Mouse (Mus musculus) neural tube, embryonic 14.5 days (tissue): ENCODE results near the gene Plscr2. TPM values are rescaled to one million over a fixed set of nuclear protein-coding genes. Genes with fewer than 3 reads are reported as not detected.

Experiments
- ATAC-seq: fragments of 200-750 bp; cut with Nextera tagmentation; 2 replicates; pipeline ENCODE4 v1.8.0; 2017; ENCODE audit warnings: low read depth, mild to moderate bottlenecking, moderate TSS enrichment, moderate library complexity
- H3K27ac ChIP-seq: fragments of 300-500 bp; sonication (generic); 2 replicates; pipeline ENCODE4 v1.5.1; 2014; ENCODE audit warnings: low read depth, mild to moderate bottlenecking, control low read depth, low read length, moderate library complexity, mixed read lengths
- H3K27me3 ChIP-seq: fragments of 300-500 bp; sonication (generic); 2 replicates; pipeline ENCODE4 v1.6.1; 2014; ENCODE audit warnings: low read length; ENCODE audit not compliant: control insufficient read depth, insufficient read depth
- H3K36me3 ChIP-seq: fragments of 300-500 bp; sonication (generic); 2 replicates; pipeline ENCODE4 v1.6.1; 2014; ENCODE audit warnings: low read length, mixed read lengths; ENCODE audit not compliant: control insufficient read depth, insufficient read depth
- H3K4me1 ChIP-seq: fragments of 300-500 bp; sonication (generic); 2 replicates; pipeline ENCODE4 v1.6.1; 2014; ENCODE audit warnings: low read length; ENCODE audit not compliant: control insufficient read depth, insufficient read depth
- H3K4me2 ChIP-seq: fragments of 300-500 bp; sonication (generic); 2 replicates; pipeline ENCODE4 v1.6.1; 2014; ENCODE audit warnings: mild to moderate bottlenecking, low read depth, low read length, control low read depth
- H3K4me3 ChIP-seq: fragments of 300-500 bp; sonication (generic); 2 replicates; pipeline ENCODE4 v1.5.1; 2014; ENCODE audit warnings: low read depth, low read length, control low read depth, mixed read lengths
- H3K9ac ChIP-seq: fragments of 300-500 bp; sonication (generic); replicated peaks from 2 replicates; pipeline ENCODE4 v1.6.1; 2014; ENCODE audit warnings: low read depth, mild to moderate bottlenecking, control low read depth, low read length, mixed read lengths
- H3K9me3 ChIP-seq: fragments of 300-500 bp; sonication (generic); 2 replicates; pipeline ENCODE4 v1.6.1; 2016; ENCODE audit warnings: low read length; ENCODE audit not compliant: control insufficient read depth
- WGBS: fragments of 180-500 bp; shearing (Covaris S2); extraction: QIAGEN DNeasy Blood & Tissue Kit; methylation state at CpG from one replicate; pipeline ENCODE4 v1.1.7; 2014; 5-methylcytosine and 5-hydroxymethylcytosine counted together
- microRNA-seq: library from miRNA; unstranded; fragments of <30 nt; microRNA quantifications from one replicate; pipeline ENCODE4, GENCODE M21; 2016
- polyA plus RNA-seq: library from polyadenylated mRNA; unstranded; fragments of >200 nt; fragmentation: Nextera tagmentation; extraction: Ambion mirVana; gene quantifications from 2 replicates; pipeline ENCODE4 v1.2.1, GENCODE M21; 2014

Plscr2 gene
- polyA plus RNA-seq, 1 experiment from 2014 or later: not detected

DNA sequence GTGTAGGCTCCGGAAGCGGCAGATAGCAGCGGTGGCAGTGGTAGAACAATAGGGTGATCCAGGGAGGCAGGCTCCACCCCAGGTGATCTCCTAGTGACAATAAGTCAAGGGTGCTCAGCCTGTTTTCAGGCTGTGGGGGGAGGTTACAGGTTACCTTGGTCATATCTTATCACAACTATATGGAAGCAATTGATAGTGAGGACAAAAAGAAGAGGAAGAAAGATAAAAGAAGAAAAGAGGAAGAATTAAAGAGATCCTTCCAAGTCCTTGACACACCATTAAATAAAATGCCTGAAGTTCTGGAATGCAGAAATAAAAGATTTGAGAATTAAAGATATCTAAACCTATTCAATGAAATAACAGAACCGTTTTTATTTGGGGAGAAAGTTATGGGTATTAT is 51.4 kb downstream of the Plscr2 start:
- Histone ChIP-seq H3K4me1 (no peaks in the 10 kb centered on the region), H3K36me3 (no peaks in the 10 kb centered on the region), H3K27ac (no peak overlapping the region), H3K9ac (no peak overlapping the region), H3K4me2 (no peak overlapping the region), H3K4me3 (no peak overlapping the region), H3K27me3 (no peaks in the 10 kb centered on the region), H3K9me3 (no peaks in the 10 kb centered on the region)
- WGBS: 83% methylated on average over 4 of the region's 4 CpGs
- no peak for ATAC-seq

DNA sequence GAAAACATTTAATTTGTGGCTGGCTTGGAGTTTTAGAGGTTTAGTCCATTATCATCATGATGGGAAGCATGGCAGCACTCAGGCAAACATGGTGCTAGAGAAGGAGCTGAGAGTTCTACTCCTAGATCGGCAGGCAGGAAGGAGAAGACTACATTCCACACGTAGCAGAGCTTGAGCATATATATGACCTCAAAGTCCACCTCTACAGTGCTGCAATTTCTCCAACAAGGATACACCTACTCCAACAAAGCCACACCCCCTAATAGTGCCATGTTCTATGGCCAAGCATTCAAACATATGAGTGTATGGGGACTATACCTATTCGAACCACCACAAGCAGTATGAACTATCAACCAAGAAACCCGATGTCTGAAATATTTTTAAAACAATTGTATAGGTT is 56.0 kb downstream of the Plscr2 start:
- Histone ChIP-seq H3K4me2 (no peak overlapping the region), H3K27ac (no peak overlapping the region), H3K9ac (no peak overlapping the region), H3K4me3 (no peak overlapping the region), H3K36me3 (no peaks in the 10 kb centered on the region), H3K27me3 (no peaks in the 10 kb centered on the region), H3K9me3 (no peaks in the 10 kb centered on the region), H3K4me1 (no peaks in the 10 kb centered on the region)
- WGBS: 90% methylated on average over 4 of the region's 4 CpGs
- ATAC-seq: no peak

DNA sequence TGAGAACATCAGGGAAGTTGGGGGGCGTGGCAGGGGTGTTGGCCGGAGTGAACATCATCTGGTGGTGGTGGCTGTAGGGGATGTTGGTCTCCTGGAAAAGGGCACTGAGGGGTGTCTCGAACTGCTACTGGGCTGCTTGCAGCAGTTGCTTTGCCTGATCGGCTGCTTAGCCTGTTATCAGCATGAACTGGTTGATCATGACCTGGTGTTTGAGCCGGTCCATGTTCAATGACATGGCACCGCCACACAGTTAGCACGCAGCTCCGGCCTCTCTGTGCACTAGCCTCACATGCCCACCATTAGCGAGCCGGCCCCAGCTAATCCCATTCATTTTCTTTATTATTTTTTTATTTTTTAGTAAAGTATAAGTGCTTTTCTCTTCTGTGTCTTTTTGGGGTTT is 59.4 kb downstream of the Plscr2 start:
- no peak for ATAC-seq
- Histone ChIP-seq H3K9me3 (no peaks in the 10 kb centered on the region), H3K4me1 (no peaks in the 10 kb centered on the region), H3K27ac (no peak overlapping the region), H3K4me2 (no peak overlapping the region), H3K36me3 (no peaks in the 10 kb centered on the region), H3K4me3 (no peak overlapping the region), H3K27me3 (no peaks in the 10 kb centered on the region), H3K9ac (no peak overlapping the region)
- 94% methylated on average over 10 of the region's 10 CpGs for WGBS

DNA sequence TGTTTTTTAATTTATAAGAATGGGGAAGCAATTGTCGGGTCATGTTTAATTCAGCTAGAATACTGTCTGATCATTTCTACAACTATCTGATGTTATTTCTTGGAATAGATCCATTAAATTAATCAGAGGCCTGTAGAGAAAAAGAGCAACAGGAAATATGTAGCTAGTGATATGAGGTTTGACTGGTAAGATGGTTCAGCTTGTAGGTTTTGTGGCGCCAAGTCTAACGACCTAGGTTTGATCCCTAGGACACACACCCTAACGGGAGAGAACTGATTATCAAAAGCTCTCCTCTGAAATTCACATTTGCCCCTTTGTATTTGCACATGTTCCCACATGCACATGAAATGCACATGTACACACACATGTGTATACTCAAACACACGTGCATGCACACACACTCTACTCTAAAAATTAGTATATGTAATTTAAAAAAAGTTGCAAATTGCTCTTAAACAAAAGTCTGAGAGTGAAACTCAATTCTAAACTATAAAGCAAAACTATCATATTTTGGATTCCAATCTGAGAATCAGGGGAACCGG is 59.9 kb downstream of the Plscr2 start:
- Histone ChIP-seq H3K27ac (no peak overlapping the region), H3K36me3 (no peaks in the 10 kb centered on the region), H3K4me3 (no peak overlapping the region), H3K9me3 (no peaks in the 10 kb centered on the region), H3K4me1 (no peaks in the 10 kb centered on the region), H3K27me3 (no peaks in the 10 kb centered on the region), H3K9ac (no peak overlapping the region), H3K4me2 (no peak overlapping the region)
- 93% methylated on average over 6 of the region's 6 CpGs for WGBS
- ATAC-seq: no peak

DNA sequence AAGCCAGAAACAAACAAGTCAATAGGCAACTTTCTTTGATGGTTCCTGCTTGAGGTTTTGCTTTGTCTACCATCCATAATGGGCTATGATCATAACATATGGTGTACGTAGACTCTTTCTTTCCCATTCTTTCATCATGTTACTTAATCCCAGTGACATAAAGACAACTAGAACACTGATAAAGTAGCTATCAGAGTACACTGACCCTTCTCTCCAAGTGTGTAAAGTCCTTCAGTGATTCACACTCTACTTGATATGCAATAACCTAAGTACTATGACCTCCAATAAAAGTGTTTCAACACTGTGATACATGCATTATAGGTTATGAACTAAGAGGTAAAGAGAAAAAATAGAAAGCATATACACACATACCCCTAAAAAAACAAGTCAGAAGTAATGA is 61.7 kb downstream of the Plscr2 start:
- Histone ChIP-seq H3K27me3 (no peaks in the 10 kb centered on the region), H3K4me1 (no peaks in the 10 kb centered on the region), H3K9me3 (no peaks in the 10 kb centered on the region), H3K4me2 (no peak overlapping the region), H3K36me3 (no peaks in the 10 kb centered on the region), H3K27ac (no peak overlapping the region), H3K4me3 (no peak overlapping the region), H3K9ac (no peak overlapping the region)
- WGBS: 93% methylated on average over 1 of the region's 1 CpGs
- ATAC-seq: no peak

DNA sequence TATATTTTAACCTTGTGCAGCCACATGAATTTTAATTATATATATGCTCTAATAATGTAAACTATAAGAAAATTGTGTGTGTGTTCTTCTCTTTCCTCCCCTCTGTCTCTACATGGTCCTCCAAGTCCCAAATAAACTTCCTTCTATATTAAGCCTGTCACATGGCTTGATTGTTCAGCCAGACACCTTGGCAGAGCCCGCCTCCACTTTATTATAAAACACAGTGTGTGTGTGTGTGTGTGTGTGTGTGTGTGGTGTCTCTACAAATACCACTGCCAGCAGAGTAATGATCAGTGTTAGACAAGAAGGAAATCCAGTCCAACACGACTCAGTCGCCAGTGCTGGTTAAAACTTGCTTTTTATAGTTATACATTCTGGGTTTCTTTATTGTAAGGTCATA is 62.3 kb downstream of the Plscr2 start:
- no peaks in the 10 kb centered on the region for H3K36me3 ChIP-seq
- H3K4me1 ChIP-seq: no peaks in the 10 kb centered on the region
- H3K4me2 ChIP-seq: no peak overlapping the region
- no peak overlapping the region for H3K9ac ChIP-seq
- no peak overlapping the region for H3K27ac ChIP-seq
- H3K4me3 ChIP-seq: no peak overlapping the region
- H3K9me3 ChIP-seq: no peaks in the 10 kb centered on the region
- H3K27me3 ChIP-seq: no peaks in the 10 kb centered on the region
- ATAC-seq: no peak
- WGBS: 89% methylated on average over 3 of the region's 3 CpGs

DNA sequence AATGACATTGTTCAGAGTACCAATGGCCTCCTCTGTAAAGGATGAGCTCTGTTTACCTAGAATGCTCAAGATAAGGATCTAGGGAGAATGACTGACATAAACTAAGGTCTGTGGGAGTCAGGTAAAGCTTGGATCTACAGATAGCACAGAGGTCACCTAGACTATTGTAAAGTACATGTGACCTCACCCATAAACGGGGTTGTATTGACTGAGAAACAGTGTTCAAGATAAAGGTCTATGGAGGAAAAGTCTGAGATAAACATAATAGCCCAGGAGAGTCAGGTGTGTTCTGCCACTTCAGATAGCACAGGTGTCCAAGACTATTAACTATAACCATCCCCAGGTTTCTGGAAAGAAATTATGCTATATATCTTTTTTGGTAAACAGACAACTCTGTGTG is 63.6 kb downstream of the Plscr2 start:
- 83% methylated on average over 1 of the region's 1 CpGs for WGBS
- no peaks in the 10 kb centered on the region for H3K9me3 ChIP-seq
- H3K4me1 ChIP-seq: no peaks in the 10 kb centered on the region
- no peak for ATAC-seq
- H3K27me3 ChIP-seq: no peaks in the 10 kb centered on the region
- H3K4me2 ChIP-seq: no peak overlapping the region
- H3K4me3 ChIP-seq: no peak overlapping the region
- no peaks in the 10 kb centered on the region for H3K36me3 ChIP-seq
- H3K9ac ChIP-seq: no peak overlapping the region
- H3K27ac ChIP-seq: no peak overlapping the region

Small RNAs within 50 kb of the gene (microRNA-seq; reads per million reads assigned to microRNA genes)
- not detected for gene Mir6386

Other genes with a start within 250 kb of the Plscr2 start
- gene Plscr5, start 82.7 kb upstream of the Plscr2 start, polyA plus RNA-seq: 1.4 and 1.8 TPM in 2 replicates
- 7.5 and 8.8 TPM in 2 replicates for gene Plscr1, start 25.9 kb upstream of the Plscr2 start, polyA plus RNA-seq
- not detected in 2 replicates for gene 1700057G04Rik, start 33.8 kb downstream of the Plscr2 start, polyA plus RNA-seq
- gene Plscr4, start 181.8 kb downstream of the Plscr2 start, polyA plus RNA-seq: 1.9 and 3.5 TPM in 2 replicates